Mouse (Mus musculus) neutrophil, adult 5-6 weeks (primary cell): ENCODE data around the gene Cntn2. TPM values are rescaled to one million over a fixed set of nuclear protein-coding genes. Genes with fewer than 3 reads are reported as not detected.

Experiments
- ATAC-seq: fragments of 151-379, 151-347 bp; 2 replicates; pipeline ENCODE4 v1.8.0; 2017; ENCODE audit warnings: mild to moderate bottlenecking, moderate TSS enrichment; ENCODE audit not compliant: insufficient number of reproducible peaks, poor library complexity, low FRiP score, severe bottlenecking; ENCODE audit errors: extremely low read depth
- total RNA-seq: library from RNA; stranded (forward); fragments of 200-1000 nt; gene quantifications from 2 replicates; pipeline ENCODE4 v1.2.3, GENCODE M21; 2017

The Cntn2 gene
- total RNA-seq, 1 experiment from 2014 or later, result under 0.01 TPM

GRCm38 (mm10) chr1:132520764-132521163, 22.3 kb downstream of the Cntn2 start:
- ATAC-seq, result peak; percentile 56

- no peak for ATAC-seq
These were observed 23.3 kb downstream of the Cntn2 start for GRCm38 (mm10) chr1:132519734-132520133.

- no peak for ATAC-seq
These were observed 24.4 kb downstream of the Cntn2 start for GRCm38 (mm10) chr1:132518621-132519020.

- no peak for ATAC-seq
These were observed 26.3 kb downstream of the Cntn2 start for GRCm38 (mm10) chr1:132516776-132517175.

- ATAC-seq, result no peak
These were observed 27.7 kb downstream of the Cntn2 start for GRCm38 (mm10) chr1:132515339-132515738.

- no peak for ATAC-seq
These were observed 30.9 kb downstream of the Cntn2 start for GRCm38 (mm10) chr1:132512106-132512505.

- no peak for ATAC-seq
These were observed 31.5 kb downstream of the Cntn2 start for GRCm38 (mm10) chr1:132511521-132511920.

GRCm38 (mm10) chr1:132509771-132510170, 33.3 kb downstream of the Cntn2 start:
- no peak for ATAC-seq

GRCm38 (mm10) chr1:132506656-132507055, 36.4 kb downstream of the Cntn2 start:
- ATAC-seq, result no peak

- no peak for ATAC-seq
These were observed 37.0 kb downstream of the Cntn2 start, which contains the start of gene Tmem81 for GRCm38 (mm10) chr1:132506058-132506457. Gene Tmem81 (plus strand): TSS chr1:132506230.

- no peak for ATAC-seq
These were observed 37.9 kb downstream of the Cntn2 start for GRCm38 (mm10) chr1:132505155-132505554.

- no peak for ATAC-seq
These were observed 42.5 kb downstream of the Cntn2 start for GRCm38 (mm10) chr1:132500535-132500934.

GRCm38 (mm10) chr1:132483759-132484158, 59.3 kb downstream of the Cntn2 start:
- no peak for ATAC-seq

GRCm38 (mm10) chr1:132483234-132483633, 59.8 kb downstream of the Cntn2 start:
- no peak for ATAC-seq

- no peak for ATAC-seq
These were observed 61.4 kb downstream of the Cntn2 start for GRCm38 (mm10) chr1:132481619-132482018.

GRCm38 (mm10) chr1:132479438-132479837, 63.6 kb downstream of the Cntn2 start:
- no peak for ATAC-seq

- ATAC-seq, result peak; percentile 86
These were observed 65.9 kb downstream of the Cntn2 start, which contains the start of gene Rbbp5 for GRCm38 (mm10) chr1:132476928-132477691. Gene Rbbp5 (plus strand): TSS chr1:132477365.

GRCm38 (mm10) chr1:132476575-132476927, 66.5 kb downstream of the Cntn2 start:
- ATAC-seq, result peak; percentile 10; the same call in 1 of the 2 replicates

- no peak for ATAC-seq
These were observed 68.6 kb downstream of the Cntn2 start for GRCm38 (mm10) chr1:132474496-132474895.

GRCm38 (mm10) chr1:132472537-132472936, 70.5 kb downstream of the Cntn2 start:
- ATAC-seq, result no peak

GRCm38 (mm10) chr1:132471499-132471898, 71.6 kb downstream of the Cntn2 start:
- no peak for ATAC-seq
